13 mouse cellular contexts compared by ENCODE assay signal in genomic region chr4:123453729-123454128, GRCm38 (mm10).
"Had no signal": no experiment of that assay in that cellular context is flagged by ENCODE, and none has a peak within 500 bp of the region (broad histone marks: within the 10 kb centered on the region; RNA-seq: fewer than 3 reads in every experiment).

No protein-coding gene starts in this region.

- H3K9me3 ChIP-seq: limb, embryonic 13.5 days; megakaryocyte, embryonic 14.5 days; midbrain, embryonic 15.5 days had no signal

- H3K4me3 ChIP-seq: limb, embryonic 13.5 days; megakaryocyte, embryonic 14.5 days; midbrain, embryonic 15.5 days had no signal

- H3K9ac ChIP-seq: limb, embryonic 13.5 days; lung, embryonic 14.5 days; midbrain, embryonic 15.5 days had no signal

- ATAC-seq: hindbrain, embryonic 16.5 days; midbrain, embryonic 15.5 days had no signal

- DNase-seq: left cerebral cortex, postnatal 4 days; lung, embryonic 14.5 days; lung, postnatal 10 days; lung, postnatal 4 days; right cerebral cortex, postnatal 25 days; thymus, adult 18-20 months; thymus, postnatal 14 days had no signal

- H3K4me1 ChIP-seq: limb, embryonic 13.5 days; megakaryocyte, embryonic 14.5 days; midbrain, embryonic 15.5 days had no signal

- H3K27me3 ChIP-seq: limb, embryonic 13.5 days; megakaryocyte, embryonic 14.5 days; midbrain, embryonic 15.5 days had no signal

- H3K27ac ChIP-seq: limb, embryonic 13.5 days; midbrain, embryonic 15.5 days had no signal

- H3K4me2 ChIP-seq: limb, embryonic 13.5 days; liver, embryonic 11.5 days; lung, embryonic 14.5 days; midbrain, embryonic 11.5 days; midbrain, embryonic 15.5 days had no signal
